Mouse (Mus musculus) large intestine, adult 2 months (tissue): ENCODE results near the gene Kdr. TPM values are rescaled to one million over a fixed set of nuclear protein-coding genes. Genes with fewer than 3 reads are reported as not detected.
"Not testable (repeated sequence)": the region's sequence is repeated elsewhere in the genome, so short reads cannot be mapped to it uniquely, and the experiment has no call there.

ENCODE experiments used
- DNase-seq: peaks from one replicate; pipeline ENCODE4 v3.0.0-alpha.2; 2012; ENCODE audit warnings: low read depth, low spot score
- WGBS: fragments of 180-500 bp; shearing (Covaris S2); methylation state at CpG from one replicate; pipeline ENCODE4 v1.1.7; 2018; 5-methylcytosine and 5-hydroxymethylcytosine counted together
- polyA plus RNA-seq: library from polyadenylated mRNA; depleted of rRNA; stranded (reverse); fragments of >200 nt; gene quantifications from 2 replicates; pipeline ENCODE4 v1.2.3, GENCODE M21; 2012

Gene Kdr
- polyA plus RNA-seq, 1 experiment: 3.9 TPM

GRCm38 (mm10) chr5:75962558-75962957, 15.7 kb downstream of the Kdr start:
- 89% methylated on average over 12 of the region's 12 CpGs for WGBS
- no peak for DNase-seq

GRCm38 (mm10) chr5:75961741-75962469, 16.4 kb downstream of the Kdr start:
- DNase-seq: no peak
- 80% methylated on average over 19 of the region's 19 CpGs for WGBS

GRCm38 (mm10) chr5:75959809-75960208, 18.4 kb downstream of the Kdr start:
- no peak for DNase-seq
- WGBS: 61% methylated on average over 3 of the region's 3 CpGs

GRCm38 (mm10) chr5:75956526-75956925, 21.7 kb downstream of the Kdr start:
- 60% methylated on average over 3 of the region's 3 CpGs for WGBS
- DNase-seq: no peak

- no peak for DNase-seq
- WGBS: 84% methylated on average over 9 of the region's 9 CpGs
Measured at GRCm38 (mm10) chr5:75955876-75956275, 22.4 kb downstream of the Kdr start.

GRCm38 (mm10) chr5:75954778-75955330, 23.4 kb downstream of the Kdr start:
- DNase-seq: no peak
- WGBS: 62% methylated on average over 3 of the region's 3 CpGs

GRCm38 (mm10) chr5:75954218-75954617, 24.0 kb downstream of the Kdr start:
- WGBS: 65% methylated on average over 3 of the region's 3 CpGs

GRCm38 (mm10) chr5:75952131-75952795, 26.0 kb downstream of the Kdr start:
- DNase-seq: no peak
- WGBS: 81% methylated on average over 8 of the region's 8 CpGs

More at GRCm38 (mm10) chr5:75954218-75954617, 24.0 kb downstream of the Kdr start:
- no peak for DNase-seq

GRCm38 (mm10) chr5:75950866-75951265, 27.4 kb downstream of the Kdr start:
- WGBS: 61% methylated on average over 2 of the region's 2 CpGs

GRCm38 (mm10) chr5:75945394-75945793, 32.9 kb downstream of the Kdr start:
- 55% methylated on average over 4 of the region's 4 CpGs for WGBS
- no peak for DNase-seq

More at GRCm38 (mm10) chr5:75950866-75951265, 27.4 kb downstream of the Kdr start:
- DNase-seq: no peak

GRCm38 (mm10) chr5:75943301-75943700, 35.0 kb downstream of the Kdr start:
- no peak for DNase-seq
- 93% methylated on average over 6 of the region's 6 CpGs for WGBS

- no peak for DNase-seq
- 87% methylated on average over 11 of the region's 11 CpGs for WGBS
Measured at GRCm38 (mm10) chr5:75941775-75942580, 36.3 kb downstream of the Kdr start.

- 57% methylated on average over 8 of the region's 8 CpGs for WGBS
- DNase-seq: no peak
Measured at GRCm38 (mm10) chr5:75939144-75939732, 39.0 kb downstream of the Kdr start.

GRCm38 (mm10) chr5:75938012-75938411, 40.2 kb downstream of the Kdr start:
- WGBS: 69% methylated on average over 4 of the region's 4 CpGs
- DNase-seq: no peak

- 74% methylated on average over 6 of the region's 6 CpGs for WGBS
- no peak for DNase-seq
Measured at GRCm38 (mm10) chr5:75936223-75936622, 42.0 kb downstream of the Kdr start.

- 70% methylated on average over 8 of the region's 8 CpGs for WGBS
Measured at GRCm38 (mm10) chr5:75935225-75935624, 43.0 kb downstream of the Kdr start.

GRCm38 (mm10) chr5:75934201-75934600, 44.1 kb downstream of the Kdr start:
- no peak for DNase-seq
- WGBS: 82% methylated on average over 10 of the region's 10 CpGs

More at GRCm38 (mm10) chr5:75935225-75935624, 43.0 kb downstream of the Kdr start:
- DNase-seq: no peak

- DNase-seq: no peak
- 73% methylated on average over 20 of the region's 20 CpGs for WGBS
Measured at GRCm38 (mm10) chr5:75933521-75934044, 44.7 kb downstream of the Kdr start.

GRCm38 (mm10) chr5:75931458-75931857, 46.8 kb downstream of the Kdr start:
- WGBS: 81% methylated on average over 4 of the region's 4 CpGs

More at GRCm38 (mm10) chr5:75931458-75931857, 46.8 kb downstream of the Kdr start:
- not testable (repeated sequence) for DNase-seq
